Comparison of ENCODE assay signal across 14 mouse cellular contexts in the genomic region with DNA sequence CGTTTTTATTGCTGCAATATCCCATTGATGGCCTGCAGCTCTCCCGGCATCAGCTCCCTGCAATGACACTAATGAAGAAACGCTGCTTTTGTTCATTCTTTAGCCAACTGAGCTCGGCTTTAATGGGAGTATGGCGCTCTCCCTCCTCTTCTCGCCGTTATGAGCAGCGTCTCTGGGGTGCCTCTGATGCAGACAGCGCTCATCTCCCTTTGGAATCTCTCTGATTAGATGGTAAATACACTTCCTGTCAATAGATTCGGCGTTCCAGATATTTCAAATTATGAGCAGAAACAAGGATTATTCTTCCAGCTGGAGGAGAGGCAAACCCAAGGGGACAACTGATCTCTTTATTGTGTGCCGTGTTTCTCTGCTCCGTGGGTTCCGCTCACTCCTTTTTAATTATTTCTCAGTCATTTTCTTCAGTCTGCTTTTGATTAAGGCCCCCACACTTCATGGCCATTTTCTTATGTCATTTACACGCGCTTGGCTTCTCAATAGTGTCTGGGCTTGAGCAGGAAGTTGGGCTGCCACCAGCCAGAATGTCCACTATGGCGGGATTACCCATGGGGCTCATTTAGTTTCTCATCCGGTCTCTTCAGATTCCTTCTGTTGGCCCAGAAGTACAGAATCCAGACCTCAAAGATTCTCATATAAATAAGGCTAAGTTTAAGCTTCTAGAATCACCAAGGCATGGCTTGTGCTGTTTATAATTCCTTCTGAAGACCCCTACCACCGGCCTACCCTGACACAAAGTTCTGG. TPM values are rescaled to one million over a fixed set of nuclear protein-coding genes. Genes with fewer than 3 reads are reported as not detected.
DNase-seq lines count a peak whose midpoint lies in the region; ATAC-seq and TF ChIP-seq lines count a peak whose summit lies in the region.
"Had no signal": no experiment of that assay in that cellular context is flagged by ENCODE, and none has a peak within 500 bp of the region (broad histone marks: within the 10 kb centered on the region; RNA-seq: fewer than 3 reads in every experiment).

No protein-coding gene starts in this region.

- 0 out of 2 replicates have a peak overlapping the region, but pooled peaks have one; percentile 6 for H3K4me3 ChIP-seq in limb, embryonic 12.5 days (replicated peaks)
- no peak overlapping the region for H3K4me3 ChIP-seq in limb, embryonic 10.5 days
- peak overlapping the region; percentile 27; the same call in 1 of the 2 replicates for H3K4me3 ChIP-seq in forebrain, embryonic 10.5 days
- no peak overlapping the region for H3K4me3 ChIP-seq in hindbrain, embryonic 15.5 days
- H3K4me3 ChIP-seq in neural tube, embryonic 13.5 days: peak overlapping the region; percentile 6
- H3K4me3 ChIP-seq in lung, postnatal 0 days (ENCODE audit: low read depth, low read length): no peak overlapping the region
- H3K4me3 ChIP-seq: myocyte had no signal

- no peaks in the 10 kb centered on the region for H3K9me3 ChIP-seq in limb, embryonic 12.5 days
- H3K9me3 ChIP-seq in limb, embryonic 10.5 days (replicated peaks): no peaks in the 10 kb centered on the region
- H3K9me3 ChIP-seq in forebrain, embryonic 10.5 days: no peaks in the 10 kb centered on the region
- no peaks in the 10 kb centered on the region for H3K9me3 ChIP-seq in hindbrain, embryonic 15.5 days
- H3K9me3 ChIP-seq in neural tube, embryonic 13.5 days: no peaks in the 10 kb centered on the region
- H3K9me3 ChIP-seq in lung, postnatal 0 days (ENCODE audit: low read length): no peaks in the 10 kb centered on the region

- H3K27ac ChIP-seq in limb, embryonic 12.5 days: no peak overlapping the region
- H3K27ac ChIP-seq in limb, embryonic 10.5 days: no peak overlapping the region; the same call in 1 of the 2 replicates
- H3K27ac ChIP-seq in forebrain, embryonic 10.5 days: peak overlapping the region; percentile 84
- H3K27ac ChIP-seq in hindbrain, embryonic 15.5 days (replicated peaks): peak overlapping the region; percentile 26
- H3K27ac ChIP-seq in neural tube, embryonic 13.5 days (replicated peaks): peak overlapping the region; percentile 89
- no peak overlapping the region for H3K27ac ChIP-seq in lung, postnatal 0 days (ENCODE audit: low read length)

- no peaks in the 10 kb centered on the region for H3K27me3 ChIP-seq in limb, embryonic 12.5 days
- H3K27me3 ChIP-seq in limb, embryonic 10.5 days (ENCODE audit: low read depth, poor library complexity, severe bottlenecking): no peaks in the 10 kb centered on the region
- H3K27me3 ChIP-seq in forebrain, embryonic 10.5 days (ENCODE audit: poor library complexity, severe bottlenecking): no peaks in the 10 kb centered on the region
- H3K27me3 ChIP-seq in hindbrain, embryonic 15.5 days: no peaks in the 10 kb centered on the region
- H3K27me3 ChIP-seq in neural tube, embryonic 13.5 days: no peaks in the 10 kb centered on the region; the same call in 1 of the 2 replicates
- H3K27me3 ChIP-seq in lung, postnatal 0 days (replicated peaks; ENCODE audit: insufficient read depth, low read length): no peaks in the 10 kb centered on the region

- peaks cover 7% of the 10 kb centered on the region for H3K4me1 ChIP-seq in limb, embryonic 12.5 days (replicated peaks)
- peaks cover 13% of the 10 kb centered on the region for H3K4me1 ChIP-seq in limb, embryonic 10.5 days
- peaks cover 28% of the 10 kb centered on the region for H3K4me1 ChIP-seq in forebrain, embryonic 10.5 days
- peaks cover 9% of the 10 kb centered on the region; the same call in 1 of the 2 replicates for H3K4me1 ChIP-seq in hindbrain, embryonic 15.5 days (replicated peaks)
- peaks cover 21% of the 10 kb centered on the region for H3K4me1 ChIP-seq in neural tube, embryonic 13.5 days (replicated peaks)
- no peaks in the 10 kb centered on the region for H3K4me1 ChIP-seq in lung, postnatal 0 days (ENCODE audit: insufficient read depth, low read depth, low read length)

- H3K36me3 ChIP-seq in limb, embryonic 12.5 days: no peaks in the 10 kb centered on the region
- no peaks in the 10 kb centered on the region for H3K36me3 ChIP-seq in limb, embryonic 10.5 days
- no peaks in the 10 kb centered on the region for H3K36me3 ChIP-seq in forebrain, embryonic 10.5 days (replicated peaks)
- no peaks in the 10 kb centered on the region for H3K36me3 ChIP-seq in hindbrain, embryonic 15.5 days
- H3K36me3 ChIP-seq in neural tube, embryonic 13.5 days: no peaks in the 10 kb centered on the region
- no peaks in the 10 kb centered on the region for H3K36me3 ChIP-seq in lung, postnatal 0 days (ENCODE audit: insufficient read depth, low read length)

- peak overlapping the region; percentile 36 for H3K4me2 ChIP-seq in limb, embryonic 12.5 days
- H3K4me2 ChIP-seq in hindbrain, embryonic 15.5 days: peak overlapping the region; percentile 26
- peak overlapping the region; percentile 46 for H3K4me2 ChIP-seq in neural tube, embryonic 13.5 days
- no peak overlapping the region for H3K4me2 ChIP-seq in lung, postnatal 0 days (replicated peaks; ENCODE audit: low read depth, low read length)

- ATAC-seq in limb, embryonic 12.5 days (ENCODE audit: insufficient number of reproducible peaks, insufficient read depth, low FRiP score, low TSS enrichment, low read depth): no peak
- ATAC-seq in hindbrain, embryonic 15.5 days (ENCODE audit: low FRiP score, low read depth): peak; percentile 56; the same call in 1 of the 2 replicates
- ATAC-seq in neural tube, embryonic 13.5 days (ENCODE audit: low read depth): peak; percentile 81; the same call in 1 of the 2 replicates
- ATAC-seq in lung, postnatal 0 days: no peak

- no peak for TF ChIP-seq CTCF in lung, postnatal 0 days (IDR thresholded peaks at IDR 0.05)

- no peak overlapping the region for H3K9ac ChIP-seq in limb, embryonic 12.5 days (replicated peaks)
- H3K9ac ChIP-seq in hindbrain, embryonic 15.5 days: no peak overlapping the region
- H3K9ac ChIP-seq in neural tube, embryonic 13.5 days: peak overlapping the region; percentile 10; the same call in 1 of the 2 replicates
- no peak overlapping the region for H3K9ac ChIP-seq in lung, postnatal 0 days (replicated peaks; ENCODE audit: low read depth)

- intact Hi-C loops in left cerebral cortex, postnatal 14 days (cut with DNase I): no loop called here

- TF ChIP-seq EP300 in lung, postnatal 0 days (IDR thresholded peaks at IDR 0.05): no peak

- no peak for DNase-seq in limb, embryonic 10.5 days (ENCODE audit: low spot score)
- DNase-seq in forebrain, embryonic 10.5 days (ENCODE audit: extremely low spot score, low spot score): peak; percentile 23
- DNase-seq in lung, postnatal 0 days (ENCODE audit: low spot score): no peak
- DNase-seq in left cerebral cortex, postnatal 14 days (ENCODE audit: low spot score in 2 of 2): no peak
- DNase-seq in adrenal gland, postnatal 4 days (ENCODE audit: low spot score in 2 of 2): no peak
- DNase-seq: cerebellum, adult 8-10 months; gastrocnemius, postnatal 36 days; kidney, adult 18-20 months; lung, postnatal 14 days; right cerebral cortex, postnatal 25 days had no signal

- 44% methylated on average over 19 of the region's 19 CpGs for WGBS in limb, embryonic 12.5 days
- WGBS in limb, embryonic 10.5 days: 70% methylated on average over 19 of the region's 19 CpGs
- 47% methylated on average over 19 of the region's 19 CpGs for WGBS in forebrain, embryonic 10.5 days
- WGBS in hindbrain, embryonic 15.5 days: 46% methylated on average over 19 of the region's 19 CpGs
- 25% methylated on average over 19 of the region's 19 CpGs for WGBS in neural tube, embryonic 13.5 days
- WGBS in lung, postnatal 0 days: 77% methylated on average over 19 of the region's 19 CpGs

RNA-seq across cellular contexts. Expression of a gene that starts 22.3 kb away (rescaled TPM):
- polyA plus RNA-seq in limb, embryonic 12.5 days (2016; fragmentation: Nextera tagmentation; extraction: Ambion mirVana): 37.4 and 39.9 TPM in 2 replicates
- polyA plus RNA-seq in limb, embryonic 10.5 days (2016; fragmentation: Nextera tagmentation; extraction: Ambion mirVana): 23.5 and 26.9 TPM in 2 replicates
- 28.0 and 29.9 TPM in 2 replicates for polyA plus RNA-seq in forebrain, embryonic 10.5 days (2016; fragmentation: Nextera tagmentation; extraction: Ambion mirVana)
- polyA plus RNA-seq in hindbrain, embryonic 15.5 days (2015; fragmentation: Nextera tagmentation; extraction: Ambion mirVana): 23.8 and 26.4 TPM in 2 replicates
- polyA plus RNA-seq in neural tube, embryonic 13.5 days (2015; fragmentation: Nextera tagmentation; extraction: Ambion mirVana): 22.9 and 27.7 TPM in 2 replicates
- 48.9 and 52.2 TPM in 2 replicates for polyA plus RNA-seq in lung, postnatal 0 days (2015; fragmentation: Nextera tagmentation; extraction: Ambion mirVana)
- total RNA-seq in left cerebral cortex, postnatal 14 days (2021): 10 to 100 TPM in 1 of 2 experiments, 1 to 10 TPM in 1; 9.0 to 11.4 TPM
- total RNA-seq in adrenal gland, postnatal 4 days (2021): 10 to 100 TPM; 25.7 to 26.9 TPM

RNA-seq across cellular contexts. Expression of a gene that starts 22.5 kb away (rescaled TPM):
- 119 and 128 TPM in 2 replicates for polyA plus RNA-seq in limb, embryonic 12.5 days (2016; fragmentation: Nextera tagmentation; extraction: Ambion mirVana)
- polyA plus RNA-seq in limb, embryonic 10.5 days (2016; fragmentation: Nextera tagmentation; extraction: Ambion mirVana): 119 and 123 TPM in 2 replicates
- polyA plus RNA-seq in forebrain, embryonic 10.5 days (2016; fragmentation: Nextera tagmentation; extraction: Ambion mirVana): 112 and 118 TPM in 2 replicates
- 71.4 and 72.5 TPM in 2 replicates for polyA plus RNA-seq in hindbrain, embryonic 15.5 days (2015; fragmentation: Nextera tagmentation; extraction: Ambion mirVana)
- polyA plus RNA-seq in neural tube, embryonic 13.5 days (2015; fragmentation: Nextera tagmentation; extraction: Ambion mirVana): 90.4 and 101 TPM in 2 replicates
- 101 and 104 TPM in 2 replicates for polyA plus RNA-seq in lung, postnatal 0 days (2015; fragmentation: Nextera tagmentation; extraction: Ambion mirVana)
- total RNA-seq in left cerebral cortex, postnatal 14 days (2021): 10 to 100 TPM; 32.1 to 35.9 TPM
- total RNA-seq in adrenal gland, postnatal 4 days (2021): 10 to 100 TPM; 72.9 to 85.9 TPM

RNA-seq across cellular contexts. Expression of a gene that starts 37.1 kb away (rescaled TPM):
- polyA plus RNA-seq in limb, embryonic 12.5 days (2016; fragmentation: Nextera tagmentation; extraction: Ambion mirVana): 93.8 and 99.3 TPM in 2 replicates
- 95.8 and 123 TPM in 2 replicates for polyA plus RNA-seq in limb, embryonic 10.5 days (2016; fragmentation: Nextera tagmentation; extraction: Ambion mirVana)
- 127 and 129 TPM in 2 replicates for polyA plus RNA-seq in forebrain, embryonic 10.5 days (2016; fragmentation: Nextera tagmentation; extraction: Ambion mirVana)
- polyA plus RNA-seq in hindbrain, embryonic 15.5 days (2015; fragmentation: Nextera tagmentation; extraction: Ambion mirVana): 110 and 118 TPM in 2 replicates
- polyA plus RNA-seq in neural tube, embryonic 13.5 days (2015; fragmentation: Nextera tagmentation; extraction: Ambion mirVana): 113 and 120 TPM in 2 replicates
- polyA plus RNA-seq in lung, postnatal 0 days (2015; fragmentation: Nextera tagmentation; extraction: Ambion mirVana): 119 and 120 TPM in 2 replicates
- 100 to 1,000 TPM; 102 to 108 TPM for total RNA-seq in left cerebral cortex, postnatal 14 days (2021)
- total RNA-seq in adrenal gland, postnatal 4 days (2021): 10 to 100 TPM; 63.8 to 65.4 TPM

Comparison
In these comparisons a context has a peak if more than half of its experiments do, and no peak if none do; other contexts are left out.
1. H3K4me3 ChIP-seq: peak in limb, embryonic 12.5 days (single experiment), forebrain, embryonic 10.5 days (single experiment) and neural tube, embryonic 13.5 days (single experiment); none in limb, embryonic 10.5 days (single experiment), hindbrain, embryonic 15.5 days (single experiment) and lung, postnatal 0 days (single experiment).
2. ATAC-seq: peak in hindbrain, embryonic 15.5 days (single experiment) and neural tube, embryonic 13.5 days (single experiment); none in limb, embryonic 12.5 days (single experiment) and lung, postnatal 0 days (single experiment).
3. H3K27ac ChIP-seq: peak in forebrain, embryonic 10.5 days (single experiment), hindbrain, embryonic 15.5 days (single experiment) and neural tube, embryonic 13.5 days (single experiment); none in limb, embryonic 12.5 days (single experiment), limb, embryonic 10.5 days (single experiment) and lung, postnatal 0 days (single experiment).